Mouse (Mus musculus) forebrain, embryonic 11.5 days (tissue): ENCODE data around the gene Tnfsf11. TPM values are rescaled to one million over a fixed set of nuclear protein-coding genes. Genes with fewer than 3 reads are reported as not detected.

ENCODE experiments used
- ATAC-seq: fragments of 200-750 bp; cut with Nextera tagmentation; replicated peaks from 2 replicates; pipeline ENCODE4 v1.8.0; 2017; ENCODE audit warnings: moderate TSS enrichment; ENCODE audit not compliant: low FRiP score
- DNase-seq: peaks from one replicate; pipeline ENCODE4 v3.0.0-alpha.2; 2017; ENCODE audit warnings: low spot score
- H3K27ac ChIP-seq: fragments of 300-500 bp; sonication (generic); 2 replicates; pipeline ENCODE4 v1.5.1; 2014; ENCODE audit warnings: low read depth, low read length
- H3K27me3 ChIP-seq: fragments of 300-500 bp; sonication (generic); 2 replicates; pipeline ENCODE4 v1.6.1; 2014; ENCODE audit warnings: mild to moderate bottlenecking, low read length, mixed read lengths; ENCODE audit not compliant: control insufficient read depth, insufficient read depth
- H3K36me3 ChIP-seq: fragments of 300-500 bp; sonication (generic); 2 replicates; pipeline ENCODE4 v1.6.1; 2014; ENCODE audit warnings: mild to moderate bottlenecking, low read length, moderate library complexity, mixed read lengths; ENCODE audit not compliant: control insufficient read depth, insufficient read depth
- H3K4me1 ChIP-seq: fragments of 300-500 bp; sonication (generic); replicated peaks from 2 replicates; pipeline ENCODE4 v1.6.1; 2014; ENCODE audit warnings: low read length, mixed read lengths; ENCODE audit not compliant: control insufficient read depth, insufficient read depth
- H3K4me2 ChIP-seq: fragments of 300-500 bp; sonication (generic); 2 replicates; pipeline ENCODE4 v1.6.1; 2014; ENCODE audit warnings: low read depth, mild to moderate bottlenecking, low read length, moderate library complexity, mixed read lengths; ENCODE audit not compliant: severe bottlenecking
- H3K4me3 ChIP-seq: fragments of 300-500 bp; sonication (generic); 2 replicates; pipeline ENCODE4 v1.5.1; 2014; ENCODE audit warnings: low read depth, low read length
- H3K9ac ChIP-seq: fragments of 300-500 bp; sonication (generic); 2 replicates; pipeline ENCODE4 v1.6.1; 2014; ENCODE audit warnings: low read length
- H3K9me3 ChIP-seq: fragments of 300-500 bp; sonication (generic); 2 replicates; pipeline ENCODE4 v1.6.1; 2016; ENCODE audit warnings: low read length, mixed read lengths; ENCODE audit not compliant: control insufficient read depth
- WGBS: fragments of 180-500 bp; shearing (Covaris S2); extraction: QIAGEN DNeasy Blood & Tissue Kit; methylation state at CpG from one replicate; pipeline ENCODE4 v1.1.7; 2014; 5-methylcytosine and 5-hydroxymethylcytosine counted together
- polyA plus RNA-seq: library from polyadenylated mRNA; unstranded; fragments of >200 nt; fragmentation: Nextera tagmentation; extraction: Ambion mirVana; gene quantifications from 2 replicates; pipeline ENCODE4 v1.2.1, GENCODE M21; 2014

The Tnfsf11 gene
- polyA plus RNA-seq, 1 experiment from 2014 or later = 0.45 TPM

- no peaks in the 10 kb centered on the region for H3K27me3 ChIP-seq
- H3K9ac ChIP-seq = no peak overlapping the region
- DNase-seq (no peak), ATAC-seq (no peak)
- H3K27ac ChIP-seq = no peak overlapping the region
- no peaks in the 10 kb centered on the region for H3K9me3 ChIP-seq
- H3K36me3 ChIP-seq = no peaks in the 10 kb centered on the region
- 91% methylated on average over 5 of the region's 5 CpGs for WGBS
- no peak overlapping the region for H3K4me3 ChIP-seq
- no peak overlapping the region for H3K4me2 ChIP-seq
- no peaks in the 10 kb centered on the region for H3K4me1 ChIP-seq
Measured at GRCm38 (mm10) chr14:78274851-78275250, 33.0 kb downstream of the Tnfsf11 start.

GRCm38 (mm10) chr14:78274146-78274545, 33.7 kb downstream of the Tnfsf11 start:
- 91% methylated on average over 9 of the region's 9 CpGs for WGBS
- ATAC-seq (no peak), DNase-seq (no peak)
- no peak overlapping the region for H3K4me2 ChIP-seq
- H3K27ac ChIP-seq = no peak overlapping the region
- H3K4me1 ChIP-seq = no peaks in the 10 kb centered on the region
- H3K27me3 ChIP-seq = no peaks in the 10 kb centered on the region
- no peak overlapping the region for H3K9ac ChIP-seq
- H3K9me3 ChIP-seq = no peaks in the 10 kb centered on the region
- H3K36me3 ChIP-seq = no peaks in the 10 kb centered on the region
- H3K4me3 ChIP-seq = no peak overlapping the region

GRCm38 (mm10) chr14:78273571-78273970, 34.3 kb downstream of the Tnfsf11 start:
- Histone ChIP-seq H3K9me3 (no peaks in the 10 kb centered on the region), H3K9ac (no peak overlapping the region), H3K4me1 (no peaks in the 10 kb centered on the region), H3K4me3 (no peak overlapping the region), H3K27me3 (no peaks in the 10 kb centered on the region), H3K27ac (no peak overlapping the region), H3K36me3 (no peaks in the 10 kb centered on the region), H3K4me2 (no peak overlapping the region)
- WGBS = 87% methylated on average over 7 of the region's 7 CpGs
- ATAC-seq (no peak), DNase-seq (peak; percentile 59)

GRCm38 (mm10) chr14:78264876-78265275, 43.0 kb downstream of the Tnfsf11 start:
- Histone ChIP-seq H3K4me3 (no peak overlapping the region), H3K27me3 (no peaks in the 10 kb centered on the region), H3K4me1 (no peaks in the 10 kb centered on the region), H3K27ac (no peak overlapping the region), H3K36me3 (no peaks in the 10 kb centered on the region), H3K9me3 (no peaks in the 10 kb centered on the region), H3K4me2 (no peak overlapping the region), H3K9ac (no peak overlapping the region)
- ATAC-seq (no peak), DNase-seq (no peak)
- WGBS = 89% methylated on average over 6 of the region's 6 CpGs

GRCm38 (mm10) chr14:78262596-78262995, 45.2 kb downstream of the Tnfsf11 start:
- H3K9me3 ChIP-seq = no peaks in the 10 kb centered on the region
- H3K27me3 ChIP-seq = no peaks in the 10 kb centered on the region
- ATAC-seq (no peak), DNase-seq (no peak)
- H3K36me3 ChIP-seq = no peaks in the 10 kb centered on the region
- no peak overlapping the region for H3K4me2 ChIP-seq
- H3K9ac ChIP-seq = no peak overlapping the region
- no peaks in the 10 kb centered on the region for H3K4me1 ChIP-seq
- no peak overlapping the region for H3K27ac ChIP-seq
- 90% methylated on average over 7 of the region's 7 CpGs for WGBS
- H3K4me3 ChIP-seq = no peak overlapping the region

- H3K9ac ChIP-seq = no peak overlapping the region
- H3K36me3 ChIP-seq = no peaks in the 10 kb centered on the region
- no peak for DNase-seq
- no peak for ATAC-seq
- H3K4me3 ChIP-seq = no peak overlapping the region
- no peak overlapping the region for H3K4me2 ChIP-seq
- no peak overlapping the region for H3K27ac ChIP-seq
- no peaks in the 10 kb centered on the region for H3K27me3 ChIP-seq
- H3K9me3 ChIP-seq = no peaks in the 10 kb centered on the region
- 86% methylated on average over 7 of the region's 7 CpGs for WGBS
- H3K4me1 ChIP-seq = no peaks in the 10 kb centered on the region
Measured at GRCm38 (mm10) chr14:78261246-78261645, 46.6 kb downstream of the Tnfsf11 start.

- no peak for DNase-seq
- Histone ChIP-seq H3K4me3 (no peak overlapping the region), H3K9me3 (no peaks in the 10 kb centered on the region), H3K27ac (no peak overlapping the region), H3K36me3 (no peaks in the 10 kb centered on the region), H3K9ac (no peak overlapping the region), H3K4me1 (no peaks in the 10 kb centered on the region), H3K4me2 (no peak overlapping the region), H3K27me3 (no peaks in the 10 kb centered on the region)
- 84% methylated on average over 7 of the region's 7 CpGs for WGBS
- no peak for ATAC-seq
Measured at GRCm38 (mm10) chr14:78254017-78254416, 53.8 kb downstream of the Tnfsf11 start.

GRCm38 (mm10) chr14:78246601-78247000, 61.2 kb downstream of the Tnfsf11 start:
- Histone ChIP-seq H3K4me1 (no peaks in the 10 kb centered on the region), H3K27ac (no peak overlapping the region), H3K27me3 (no peaks in the 10 kb centered on the region), H3K4me3 (no peak overlapping the region), H3K9me3 (no peaks in the 10 kb centered on the region), H3K9ac (no peak overlapping the region), H3K4me2 (no peak overlapping the region), H3K36me3 (no peaks in the 10 kb centered on the region)
- no peak for DNase-seq
- ATAC-seq = no peak
- WGBS = 79% methylated on average over 5 of the region's 5 CpGs

GRCm38 (mm10) chr14:78244811-78245210, 63.0 kb downstream of the Tnfsf11 start:
- ATAC-seq (no peak), DNase-seq (no peak)
- H3K4me1 ChIP-seq = no peaks in the 10 kb centered on the region
- WGBS = 68% methylated on average over 4 of the region's 4 CpGs
- H3K27me3 ChIP-seq = no peaks in the 10 kb centered on the region
- H3K27ac ChIP-seq = no peak overlapping the region
- H3K4me3 ChIP-seq = no peak overlapping the region
- H3K36me3 ChIP-seq = no peaks in the 10 kb centered on the region
- H3K9ac ChIP-seq = no peak overlapping the region
- no peak overlapping the region for H3K4me2 ChIP-seq
- no peaks in the 10 kb centered on the region for H3K9me3 ChIP-seq
